Mouse (Mus musculus) urinary bladder, postnatal 0 days (tissue): Measurements from ENCODE around the gene Foxi3. TPM values are rescaled to one million over a fixed set of nuclear protein-coding genes. Genes with fewer than 3 reads are reported as not detected.

ENCODE experiments used
- polyA plus RNA-seq: library from polyadenylated mRNA; unstranded; fragments of >200 nt; fragmentation: Nextera tagmentation; extraction: Ambion mirVana; gene quantifications from 2 replicates; pipeline ENCODE4 v1.2.1, GENCODE M21; 2015

Gene Foxi3
- not detected in 2 replicates for polyA plus RNA-seq

GRCm38 (mm10) chr6:70956285-70956912, at the start of gene Foxi3:
Foxi3 (plus strand) TSS chr6:70956531.

GRCm38 (mm10) chr6:70918827-70919226, 37.5 kb upstream of the Foxi3 start, which contains the start of gene Tex37:
Tex37 (minus strand) TSS chr6:70918927.

Other genes starting within 250 kb of the Foxi3 start
- gene Rpia, start 164.3 kb upstream of the Foxi3 start, polyA plus RNA-seq: 1.5 and 1.6 TPM in 2 replicates
- 7.7 and 8.8 TPM in 2 replicates for gene Eif2ak3, start 112.0 kb upstream of the Foxi3 start, polyA plus RNA-seq
- not detected in 2 replicates for gene Tex37, start 37.6 kb upstream of the Foxi3 start, polyA plus RNA-seq
- 7.3 and 8.3 TPM in 2 replicates for gene Thnsl2, start 187.9 kb downstream of the Foxi3 start, polyA plus RNA-seq
- gene Fabp1, start 243.3 kb downstream of the Foxi3 start, polyA plus RNA-seq: 2.6 and 7.7 TPM in 2 replicates